Mouse (Mus musculus): ENCODE measurements around the gene Gm19684. TPM values are rescaled to one million over a fixed set of nuclear protein-coding genes. Genes with fewer than 3 reads are reported as not detected.
"Not testable (repeated sequence)": the region's sequence is repeated elsewhere in the genome, so short reads cannot be mapped to it uniquely, and the experiment has no call there.

Gm19684 gene
- not detected for total RNA-seq (2021)

DNA sequence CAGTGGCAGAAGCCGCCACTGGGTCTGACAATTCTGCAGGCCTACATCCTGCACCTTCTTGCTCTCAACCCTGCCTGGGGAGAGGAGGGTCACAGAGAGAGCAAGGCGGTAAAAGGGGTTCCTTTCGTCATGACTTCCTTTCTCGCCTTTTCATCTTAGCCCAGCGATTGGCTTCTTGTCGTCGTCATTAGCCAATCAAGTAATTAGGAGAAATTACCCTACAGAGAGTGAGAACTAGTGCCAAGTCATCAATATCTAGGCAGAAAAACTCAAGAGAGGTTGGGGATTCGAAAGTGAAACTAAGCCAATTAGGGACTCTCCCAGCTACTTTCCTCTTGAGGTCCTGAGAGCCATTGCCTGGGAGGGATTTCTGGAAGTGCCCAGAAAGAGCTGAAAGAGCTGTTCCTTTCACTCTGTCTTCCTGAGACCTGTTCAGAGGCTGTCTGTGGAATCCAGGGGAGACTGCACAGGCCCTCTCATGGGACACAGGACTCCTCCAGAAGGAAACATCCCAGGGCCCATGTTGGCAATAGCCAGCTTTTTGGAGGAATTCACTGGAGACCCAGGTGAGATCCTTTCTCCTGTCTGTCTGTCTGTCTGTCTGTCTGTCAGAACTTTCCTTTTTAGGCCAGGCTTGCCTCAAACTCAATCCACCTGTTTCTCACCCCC is at the start of gene Gm19684:
Gene Gm19684 (plus strand): TSS at position 327 of the 669 bp plus-strand sequence.
- not testable (repeated sequence) for DNase-seq (ENCODE audit: extremely low spot score in 1 of 2, low spot score in 1 of 2)

DNA sequence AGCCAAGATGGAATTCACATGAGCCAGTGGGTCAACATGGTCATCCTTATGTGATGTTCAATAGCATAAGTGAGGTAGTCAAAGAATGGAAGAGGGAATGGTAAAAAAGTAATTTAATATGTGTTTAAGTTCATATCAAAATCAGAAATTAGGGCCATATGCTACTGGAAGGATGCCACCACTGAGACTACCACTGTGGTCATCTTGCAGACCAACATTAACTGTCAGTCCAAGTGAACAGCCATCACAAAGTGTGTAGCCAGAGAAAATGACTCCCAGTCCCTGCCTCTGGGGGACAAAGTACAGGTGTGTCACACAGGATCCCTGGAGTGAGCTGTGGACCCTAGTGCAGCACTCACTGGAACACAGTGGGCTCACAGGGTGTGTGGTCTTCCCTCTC is 39.6 kb upstream of the Gm19684 start:
- DNase-seq (ENCODE audit: extremely low spot score in 1 of 2, low spot score in 1 of 2): not testable (repeated sequence)

DNA sequence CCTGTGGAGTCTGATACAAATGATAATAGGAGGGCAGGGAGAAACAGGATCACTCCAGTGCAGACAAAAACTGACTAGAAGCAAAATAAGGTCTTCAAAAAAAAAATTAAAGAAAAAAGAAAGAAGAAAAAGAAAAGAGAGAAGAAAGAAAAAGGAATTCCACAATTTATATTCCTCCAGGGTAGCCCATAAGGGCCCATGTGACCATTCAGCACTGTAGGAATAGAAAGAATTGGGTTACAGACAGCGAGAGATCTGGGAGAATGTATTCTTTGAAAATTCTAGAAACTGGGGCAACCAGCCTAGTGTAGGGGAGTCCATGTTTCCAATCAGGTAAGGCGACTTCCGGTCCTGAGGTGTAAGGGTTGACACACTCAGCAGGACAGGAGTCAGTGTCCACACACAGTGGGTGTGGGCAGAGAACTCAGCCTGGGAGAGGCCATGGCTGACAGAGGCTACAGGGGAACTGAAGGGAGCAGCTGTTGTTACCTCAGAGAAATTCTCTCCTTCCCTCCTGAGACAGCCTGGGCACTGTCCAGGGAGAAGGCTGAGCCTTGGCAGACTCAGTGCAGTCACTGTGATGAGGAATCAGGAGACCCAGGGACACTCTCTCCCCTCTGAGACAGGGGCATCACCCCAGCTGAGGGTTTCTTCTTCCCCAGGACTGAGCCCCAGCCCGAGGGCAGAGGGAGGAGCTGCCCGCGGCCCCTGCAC is 38.8 kb upstream of the Gm19684 start:
- DNase-seq (ENCODE audit: extremely low spot score in 1 of 2, low spot score in 1 of 2): not testable (repeated sequence)

DNA sequence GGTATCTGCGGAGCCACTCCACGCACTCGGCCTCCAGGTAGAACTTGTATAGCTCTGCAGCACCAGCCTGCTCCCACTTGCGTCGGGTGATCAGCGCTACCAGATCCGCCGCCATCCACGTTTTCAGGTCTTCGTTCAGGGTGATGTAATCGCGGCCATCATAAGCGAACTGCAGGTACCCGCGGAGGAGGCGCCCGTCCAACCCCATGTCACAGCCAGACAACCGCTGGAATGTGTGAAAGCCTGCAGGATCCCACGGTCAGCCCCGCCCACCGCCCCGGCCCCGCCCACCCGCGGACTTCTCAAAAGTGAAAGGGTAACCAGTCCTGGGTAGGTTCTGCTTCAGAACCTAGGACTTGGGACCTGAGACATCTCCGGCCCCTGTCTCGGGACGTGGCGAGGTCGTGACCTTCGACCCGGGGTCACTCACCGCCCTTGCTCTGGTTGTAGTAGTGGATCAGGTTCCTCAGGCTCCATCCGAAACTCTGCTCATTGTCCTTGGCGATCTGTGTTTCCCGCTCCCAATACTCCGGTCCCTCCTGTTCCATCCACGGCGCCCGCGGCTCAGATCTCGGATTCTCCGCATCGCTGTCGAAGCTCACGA is 38.1 kb upstream of the Gm19684 start:
- DNase-seq (ENCODE audit: extremely low spot score in 1 of 2, low spot score in 1 of 2): no peak

DNA sequence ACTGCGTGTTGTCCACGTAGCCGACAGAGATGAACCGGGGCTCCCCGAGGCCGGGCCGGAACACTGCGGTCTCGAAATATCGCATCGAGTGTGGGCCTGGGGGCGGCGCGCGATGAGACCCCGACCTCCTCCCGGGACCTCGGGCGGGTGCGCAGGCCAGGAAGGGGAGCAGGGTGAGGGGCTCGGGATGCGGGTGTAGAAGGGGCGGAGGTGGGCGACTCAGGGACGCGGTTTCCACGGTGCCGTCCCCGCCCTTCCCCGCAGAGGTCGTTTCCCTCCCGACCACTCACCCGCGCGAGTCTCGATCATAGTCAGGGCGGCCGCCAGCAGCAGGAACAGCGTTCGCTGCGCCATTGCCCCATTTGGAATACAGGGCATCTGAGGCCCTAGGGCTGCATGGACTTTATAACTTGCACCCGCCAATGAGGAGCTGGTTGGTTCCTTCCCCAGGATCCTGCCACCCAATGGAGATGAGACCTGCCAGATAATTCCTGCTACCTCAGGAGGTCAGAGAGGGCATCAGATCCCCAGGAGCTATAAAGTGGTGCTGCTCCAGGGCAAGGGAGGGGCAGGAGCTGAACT is 37.5 kb upstream of the Gm19684 start:
- DNase-seq (ENCODE audit: extremely low spot score in 1 of 2, low spot score in 1 of 2): no peak

DNA sequence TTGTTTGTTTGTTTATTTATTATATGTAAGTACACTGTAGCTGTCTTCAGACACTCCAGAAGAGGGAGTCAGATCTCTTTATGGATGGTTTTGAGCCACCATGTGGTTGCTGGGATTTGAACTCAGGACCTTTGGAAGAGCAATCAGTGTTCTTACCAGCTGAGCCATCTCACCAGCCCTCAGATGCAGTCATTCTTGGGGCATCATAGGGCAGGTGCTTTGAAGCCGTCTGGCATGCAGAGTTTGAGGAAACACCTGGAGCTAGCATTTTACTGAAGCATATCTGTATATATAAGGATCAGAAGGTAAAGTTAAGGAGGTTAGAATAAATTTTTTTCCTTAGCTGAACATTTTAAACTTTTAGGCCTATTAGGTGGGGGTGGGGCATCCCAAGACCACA is 35.5 kb upstream of the Gm19684 start:
- DNase-seq (ENCODE audit: extremely low spot score in 1 of 2, low spot score in 1 of 2): not testable (repeated sequence)

DNA sequence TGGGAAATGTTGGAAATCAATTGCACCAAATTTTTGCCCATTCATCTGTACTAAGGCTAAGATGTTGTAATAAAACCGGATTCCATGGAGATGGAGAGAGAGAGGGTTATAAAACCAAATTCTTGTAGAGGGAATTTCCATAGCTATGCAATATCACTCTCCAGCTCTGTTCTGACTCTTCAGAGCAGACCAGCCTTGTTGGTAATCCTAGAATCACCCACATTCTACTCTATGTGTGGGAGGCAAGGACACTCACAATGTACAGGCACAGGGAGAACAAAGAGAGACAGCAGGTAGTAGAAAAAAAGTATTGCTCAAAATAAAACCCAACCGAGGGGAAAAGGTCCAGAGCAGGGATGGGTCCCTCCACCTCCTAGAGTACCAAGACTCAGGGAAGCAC is 29.5 kb upstream of the Gm19684 start:
- not testable (repeated sequence) for DNase-seq (ENCODE audit: extremely low spot score in 1 of 2, low spot score in 1 of 2)

DNA sequence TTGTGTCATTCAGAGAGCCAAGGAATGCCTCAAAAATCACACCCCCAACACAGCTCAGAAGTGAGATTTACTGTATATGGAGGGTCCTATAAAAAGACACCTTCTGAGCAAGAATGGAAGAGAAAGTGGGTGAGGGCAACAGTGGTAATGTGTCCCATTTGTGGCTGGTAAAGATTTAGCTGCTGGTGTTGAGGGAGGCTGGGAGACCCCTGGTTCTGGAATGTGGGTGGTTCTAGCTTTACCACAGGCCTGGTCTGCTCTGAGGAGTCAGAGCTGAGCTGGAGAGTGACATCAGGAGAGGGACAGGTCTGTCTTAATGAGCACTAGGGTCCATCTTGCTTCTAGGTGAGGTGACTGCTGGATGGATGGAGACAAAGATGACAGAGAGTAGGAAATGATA is 29.0 kb upstream of the Gm19684 start:
- DNase-seq (ENCODE audit: extremely low spot score in 1 of 2, low spot score in 1 of 2): not testable (repeated sequence)

DNA sequence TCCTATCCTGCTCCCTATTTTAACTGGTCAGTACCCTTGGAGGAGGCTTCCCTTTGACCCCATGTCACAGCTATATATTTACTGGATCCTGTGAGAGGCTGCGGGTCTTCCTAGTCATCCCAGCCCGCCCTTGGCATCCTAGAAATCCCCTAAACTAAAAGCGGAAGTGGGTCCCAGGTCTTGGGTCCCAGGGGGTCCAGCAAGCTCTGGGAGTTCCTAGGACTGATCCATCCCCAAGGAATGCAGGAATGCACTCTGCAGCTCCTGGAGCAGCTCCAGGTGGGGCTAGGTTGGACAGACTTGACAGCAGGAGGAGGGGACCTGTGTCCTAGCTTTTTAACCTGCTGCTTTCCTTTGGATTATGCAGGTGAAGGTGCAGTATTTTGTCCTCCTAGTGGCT is 27.5 kb upstream of the Gm19684 start:
- DNase-seq (ENCODE audit: extremely low spot score in 1 of 2, low spot score in 1 of 2): no peak

DNA sequence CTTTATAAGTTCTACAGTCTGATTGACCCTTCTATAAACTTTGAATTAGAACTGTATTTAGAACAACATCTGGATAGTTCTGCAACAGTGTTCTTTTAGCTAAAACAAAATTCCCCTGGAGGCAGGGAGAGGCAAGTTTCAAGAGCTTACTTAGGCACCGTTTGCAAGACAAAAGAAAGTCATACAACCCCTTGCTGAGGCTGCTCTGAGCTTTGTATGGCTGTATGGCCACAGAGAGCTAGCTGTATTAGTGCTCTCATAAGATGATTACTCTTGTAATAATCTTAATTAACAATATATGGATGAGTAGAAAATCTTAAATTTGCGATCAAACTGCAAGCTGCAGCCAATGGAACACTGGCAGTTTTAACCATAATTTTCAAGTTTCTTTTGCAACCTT is 21.9 kb upstream of the Gm19684 start:
- DNase-seq (ENCODE audit: extremely low spot score in 1 of 2, low spot score in 1 of 2): not testable (repeated sequence)

DNA sequence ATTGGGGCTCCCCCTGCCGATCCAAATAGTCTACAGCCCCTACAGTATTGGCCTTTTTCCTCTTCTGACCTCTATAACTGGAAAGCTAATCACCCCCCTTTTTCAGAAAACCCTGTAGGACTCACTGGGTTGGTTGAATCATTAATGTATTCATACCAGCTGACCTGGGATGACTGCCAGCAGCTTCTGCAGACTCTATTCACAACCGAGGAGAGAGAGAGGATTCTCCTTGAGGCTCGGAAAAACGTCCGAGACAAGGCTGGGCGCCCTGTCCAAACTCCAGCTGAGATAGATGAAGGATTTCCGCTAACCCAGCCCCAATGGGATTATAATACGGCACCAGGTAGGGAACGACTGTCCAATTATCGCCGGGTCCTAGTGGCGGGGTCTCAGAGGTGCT is 19.4 kb upstream of the Gm19684 start:
- DNase-seq (ENCODE audit: extremely low spot score in 1 of 2, low spot score in 1 of 2): not testable (repeated sequence)

DNA sequence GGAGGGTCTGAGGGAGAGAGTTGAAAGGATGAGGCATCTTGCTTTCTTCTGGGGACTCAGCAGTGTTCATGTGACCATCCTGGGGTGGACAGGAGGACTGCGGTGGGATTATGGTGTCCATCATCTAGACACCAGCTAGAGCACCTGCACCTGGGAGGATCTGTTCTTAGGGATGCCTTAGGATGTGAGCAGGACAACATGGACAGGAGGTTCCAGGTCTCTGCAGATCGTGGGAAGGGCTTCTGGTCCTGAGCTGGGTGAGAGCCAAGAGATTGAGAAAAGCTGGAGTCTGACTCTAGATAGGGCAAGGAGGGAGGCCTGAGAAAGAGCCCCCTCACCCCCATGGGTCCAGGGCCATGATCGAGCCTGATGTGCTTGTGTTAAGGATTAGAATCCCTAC is 11.3 kb upstream of the Gm19684 start:
- not testable (repeated sequence) for DNase-seq (ENCODE audit: extremely low spot score in 1 of 2, low spot score in 1 of 2)

DNA sequence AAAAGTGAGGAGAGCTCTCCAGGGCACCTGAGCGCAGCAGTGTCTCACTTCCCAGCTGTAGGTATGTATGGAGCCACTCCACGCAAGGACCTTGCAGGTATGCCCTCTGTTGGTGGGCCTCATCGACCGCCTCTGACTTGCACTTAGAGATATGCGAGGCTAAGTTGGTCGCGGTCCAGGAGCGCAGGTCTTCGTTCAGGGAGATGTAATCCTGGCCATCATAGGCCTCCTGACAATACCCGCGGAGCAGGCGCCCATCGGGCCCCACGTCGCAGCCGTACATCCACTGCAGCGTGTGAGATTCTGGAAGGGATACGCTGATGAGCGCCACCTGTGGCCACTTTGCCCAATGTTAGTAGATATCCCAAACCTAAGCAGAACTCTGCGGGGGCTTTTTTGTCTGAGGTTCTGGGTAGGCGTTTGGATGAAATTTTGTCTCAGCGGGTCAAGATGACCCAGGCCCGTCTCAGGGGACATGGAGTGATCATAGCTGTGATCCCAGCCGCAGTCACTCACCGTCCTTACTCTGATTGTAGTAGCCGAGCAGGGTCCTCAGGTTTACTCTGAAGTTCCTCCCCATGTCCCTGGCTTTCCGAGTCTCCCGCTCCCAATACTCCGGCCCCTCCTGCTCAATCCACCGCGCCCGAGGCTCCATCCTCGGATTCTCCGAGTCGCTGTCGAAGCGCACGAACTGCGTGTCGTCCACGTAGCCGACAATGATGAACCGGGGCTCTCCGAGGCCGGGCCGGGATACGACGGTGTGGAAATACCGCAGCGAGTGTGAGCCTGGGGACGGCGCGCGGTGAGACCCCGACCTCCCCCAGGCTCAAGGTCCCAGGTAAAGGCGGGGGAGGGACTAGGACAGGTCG is 10.6 kb upstream of the Gm19684 start:
- DNase-seq (ENCODE audit: extremely low spot score in 1 of 2, low spot score in 1 of 2): peak in 1 of 2 experiments; percentile 5

DNA sequence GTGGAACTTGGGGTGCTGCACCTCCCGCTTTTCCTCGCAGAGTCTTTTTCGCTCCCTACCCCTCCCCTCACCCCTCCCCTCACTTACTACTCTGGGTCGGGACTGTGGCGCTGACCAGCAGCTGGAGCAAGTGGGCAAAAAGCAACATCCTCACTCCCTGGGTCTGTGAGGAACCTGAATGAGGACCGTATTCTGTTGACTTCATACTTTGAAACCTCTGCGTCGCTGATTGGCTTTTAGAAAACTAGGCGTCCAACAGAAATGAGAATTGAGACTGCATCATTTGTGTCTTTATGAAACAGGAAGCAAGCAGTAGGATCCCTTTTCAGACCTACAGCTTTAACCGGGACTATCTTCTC is 10.0 kb upstream of the Gm19684 start:
- DNase-seq (ENCODE audit: extremely low spot score in 1 of 2, low spot score in 1 of 2): peak in 1 of 2 experiments; percentile 5

DNA sequence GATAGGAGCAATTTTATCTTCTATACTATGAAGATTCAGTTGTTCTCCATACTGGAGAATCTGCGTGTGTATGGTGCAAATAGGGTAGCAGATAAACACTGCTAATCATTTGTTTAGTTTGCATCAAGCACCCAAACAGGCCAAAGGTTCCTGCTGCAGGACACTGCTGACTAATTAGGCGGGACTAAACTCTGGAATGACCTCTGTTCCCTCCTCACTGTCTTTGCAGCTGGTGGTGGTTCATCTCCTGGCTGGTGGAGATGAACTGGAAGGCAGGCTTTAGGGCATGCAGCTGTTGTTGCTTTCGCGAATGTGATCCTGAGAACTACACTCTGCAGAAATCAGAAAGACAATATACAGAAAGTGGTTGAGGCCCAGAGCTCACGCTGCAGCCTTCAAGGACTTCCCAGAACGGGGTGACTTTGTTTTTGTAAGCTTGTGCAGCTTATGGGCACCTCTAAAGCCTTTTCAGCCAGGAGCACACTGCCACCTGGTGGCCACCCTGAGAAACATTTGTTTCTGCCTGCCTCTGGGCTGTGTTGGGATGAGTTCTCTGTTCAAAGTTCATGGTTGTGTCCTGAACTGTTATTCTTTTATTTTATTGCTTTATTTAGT is 7.4 kb upstream of the Gm19684 start:
- DNase-seq (ENCODE audit: extremely low spot score in 1 of 2, low spot score in 1 of 2): peak in 1 of 2 experiments; percentile 19

DNA sequence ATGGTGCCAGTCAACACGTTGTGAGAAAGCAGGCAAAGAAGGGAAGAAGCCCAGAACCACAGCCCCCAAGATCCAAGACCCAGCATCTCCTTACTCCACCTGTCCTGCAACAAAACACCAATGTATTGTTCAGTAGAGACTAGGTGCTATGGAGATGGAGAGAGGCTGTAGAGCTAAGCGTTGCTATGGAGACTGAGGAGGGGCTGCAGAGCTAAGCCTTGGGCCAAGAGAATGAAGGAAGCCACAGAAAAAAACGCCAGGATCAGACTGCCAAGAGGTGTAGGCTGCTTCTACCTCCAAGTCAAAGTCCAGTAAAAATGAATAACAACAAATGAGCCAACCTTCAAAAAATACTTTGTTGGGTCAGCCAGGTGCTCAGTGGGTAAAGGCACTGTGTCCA is 4.9 kb upstream of the Gm19684 start:
- DNase-seq (ENCODE audit: extremely low spot score in 1 of 2, low spot score in 1 of 2): not testable (repeated sequence)

DNA sequence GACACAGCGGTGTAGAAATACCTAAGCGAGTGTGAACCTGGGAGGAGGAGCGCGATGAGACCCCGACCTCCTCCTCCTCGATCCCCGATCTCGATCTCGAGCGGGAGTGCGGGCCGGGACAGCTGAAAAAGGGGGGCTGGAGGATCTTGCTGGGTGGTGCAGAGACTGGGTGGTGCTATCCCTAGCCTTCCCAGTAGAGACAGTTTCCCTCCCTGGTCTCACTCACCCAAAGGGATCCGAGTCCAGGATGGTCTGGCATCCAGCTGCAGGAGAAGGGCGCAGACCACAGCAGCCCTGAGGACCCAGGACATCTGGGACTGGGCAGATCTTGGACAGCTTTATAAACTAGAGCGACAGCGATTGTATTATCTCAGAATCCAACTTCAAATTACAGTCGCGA is 639 bp upstream of the Gm19684 start:
- DNase-seq (ENCODE audit: extremely low spot score in 1 of 2, low spot score in 1 of 2): not testable (repeated sequence)

DNA sequence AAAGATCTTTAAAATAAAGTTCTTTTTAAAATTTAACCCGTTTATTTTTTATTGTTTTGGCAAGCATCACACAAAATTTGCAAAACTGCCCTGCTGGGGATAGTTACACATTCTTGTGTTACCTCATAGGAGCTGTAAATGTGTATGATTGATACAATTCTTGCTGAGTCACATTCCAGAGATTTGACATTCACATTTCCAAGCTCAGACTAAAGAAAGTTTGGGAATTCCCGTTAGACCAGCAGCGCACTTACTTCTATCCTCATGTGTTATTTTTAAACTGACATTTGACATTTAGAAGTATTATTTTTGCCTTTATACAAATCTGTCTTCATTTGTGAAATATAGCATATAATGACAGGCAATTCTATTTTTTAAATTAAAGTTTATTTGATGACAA is 2.6 kb downstream of the Gm19684 start:
- DNase-seq (ENCODE audit: extremely low spot score in 1 of 2, low spot score in 1 of 2): not testable (repeated sequence)

DNA sequence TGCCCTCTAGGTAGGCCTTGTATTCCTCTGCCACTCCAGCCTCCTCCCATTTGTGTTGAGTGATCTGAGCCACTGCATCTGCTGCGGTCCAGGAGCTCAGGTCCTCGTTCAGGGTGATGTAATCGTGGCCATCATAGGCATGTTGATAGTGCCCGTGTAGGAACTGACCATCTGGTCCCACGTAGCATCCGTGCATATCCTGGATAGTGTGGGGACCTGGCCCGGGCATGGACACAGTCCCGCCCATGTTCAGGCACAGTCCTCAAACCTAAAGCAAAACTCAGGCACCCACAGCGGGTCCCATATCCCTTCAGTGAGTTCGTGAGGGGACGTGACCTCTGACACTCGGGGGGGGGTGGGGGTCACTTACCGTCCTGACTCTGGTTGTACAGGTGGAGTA is 7.0 kb downstream of the Gm19684 start:
- not testable (repeated sequence) for DNase-seq (ENCODE audit: extremely low spot score in 1 of 2, low spot score in 1 of 2)
